18 mouse cellular contexts compared by ENCODE assay signal in the genomic region with DNA sequence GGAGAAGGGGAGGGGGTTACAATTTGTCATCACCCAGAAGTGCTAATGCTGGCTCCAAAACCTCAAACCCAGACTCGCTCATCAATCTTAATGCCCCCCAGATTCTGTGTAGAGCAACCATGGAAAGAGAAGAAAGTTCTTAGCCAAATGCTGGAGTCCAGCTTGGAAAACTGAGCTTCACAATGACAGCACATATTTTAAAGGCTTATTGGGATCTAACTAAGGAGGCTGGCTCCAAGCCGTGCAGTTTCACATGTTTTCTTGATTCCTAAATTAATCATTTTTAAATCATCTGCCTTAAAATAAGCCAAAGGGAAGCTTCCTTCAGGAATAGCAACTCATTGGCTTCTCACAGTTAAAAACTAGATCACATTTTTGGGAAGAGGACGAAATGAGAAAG.
"Had no signal": no experiment of that assay in that cellular context is flagged by ENCODE, and none has a peak within 500 bp of the region (broad histone marks: within the 10 kb centered on the region; RNA-seq: fewer than 3 reads in every experiment).

No protein-coding gene starts in this region.

- H3K27me3 ChIP-seq: intestine, embryonic 15.5 days; limb, embryonic 12.5 days; limb, embryonic 15.5 days; megakaryocyte, embryonic 14.5 days; midbrain, embryonic 13.5 days; neural tube, embryonic 13.5 days had no signal

- H3K27ac ChIP-seq: intestine, embryonic 15.5 days; limb, embryonic 12.5 days; limb, embryonic 15.5 days; liver, embryonic 14.5 days; midbrain, embryonic 10.5 days; midbrain, embryonic 13.5 days; neural tube, embryonic 13.5 days had no signal

- H3K9me3 ChIP-seq: intestine, embryonic 15.5 days; limb, embryonic 12.5 days; limb, embryonic 15.5 days; midbrain, embryonic 10.5 days; midbrain, embryonic 13.5 days; neural tube, embryonic 13.5 days had no signal

- H3K36me3 ChIP-seq: intestine, embryonic 15.5 days; limb, embryonic 12.5 days; limb, embryonic 15.5 days; midbrain, embryonic 10.5 days; midbrain, embryonic 13.5 days; neural tube, embryonic 13.5 days had no signal

- H3K4me2 ChIP-seq: intestine, embryonic 15.5 days; limb, embryonic 12.5 days; limb, embryonic 15.5 days; liver, embryonic 11.5 days; lung, embryonic 14.5 days; midbrain, embryonic 13.5 days; neural tube, embryonic 13.5 days had no signal

- H3K9ac ChIP-seq: intestine, embryonic 15.5 days; limb, embryonic 12.5 days; limb, embryonic 15.5 days; liver, embryonic 14.5 days; liver, postnatal 0 days; lung, embryonic 14.5 days; midbrain, embryonic 13.5 days; neural tube, embryonic 13.5 days had no signal

- H3K4me1 ChIP-seq: intestine, embryonic 15.5 days; limb, embryonic 12.5 days; megakaryocyte, embryonic 14.5 days; midbrain, embryonic 10.5 days; midbrain, embryonic 13.5 days had no signal

- ATAC-seq: intestine, embryonic 15.5 days; liver, postnatal 0 days; lung, postnatal 0 days; midbrain, embryonic 13.5 days; midbrain, embryonic 16.5 days had no signal

- DNase-seq: left cerebral cortex, postnatal 4 days; liver, postnatal 0 days; lung, embryonic 14.5 days; retina, postnatal 1 day; right cerebral cortex, postnatal 25 days; thymus, postnatal 25 days had no signal

- H3K4me3 ChIP-seq: intestine, embryonic 15.5 days; limb, embryonic 12.5 days; limb, embryonic 15.5 days; megakaryocyte, embryonic 14.5 days; midbrain, embryonic 10.5 days; midbrain, embryonic 13.5 days; myocyte; neural tube, embryonic 13.5 days had no signal
